Comparison of ENCODE assay signal across 14 mouse cellular contexts in the genomic region with DNA sequence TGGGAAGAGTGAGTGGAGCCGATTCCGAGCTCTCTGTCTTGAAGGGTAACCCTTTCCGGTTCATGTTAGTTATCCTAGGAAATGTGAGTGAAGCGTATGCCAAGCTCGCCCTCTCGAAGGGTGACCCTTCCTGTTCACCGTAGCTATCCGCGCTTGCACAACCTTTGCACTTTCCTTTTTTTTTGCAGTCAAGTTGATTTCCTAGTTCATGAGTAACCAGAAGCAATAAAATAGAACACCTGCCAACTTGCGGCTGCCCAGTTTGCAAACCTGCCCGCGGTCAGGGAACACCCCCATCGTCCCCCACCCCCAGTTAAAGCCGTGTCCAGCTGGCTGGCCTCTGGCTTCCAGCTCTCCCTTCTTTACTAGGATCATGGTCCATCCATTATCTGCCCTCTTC. TPM values are rescaled to one million over a fixed set of nuclear protein-coding genes. Genes with fewer than 3 reads are reported as not detected.
DNase-seq lines count a peak whose midpoint lies in the region; ATAC-seq lines count a peak whose summit lies in the region.
"Had no signal": no experiment of that assay in that cellular context is flagged by ENCODE, and none has a peak within 500 bp of the region (broad histone marks: within the 10 kb centered on the region; RNA-seq: fewer than 3 reads in every experiment).

No protein-coding gene starts in this region.

- no peak overlapping the region for H3K4me2 ChIP-seq in intestine, embryonic 14.5 days (ENCODE audit: low read length)
- H3K4me2 ChIP-seq in kidney, embryonic 15.5 days = peak overlapping the region; percentile 43
- peak overlapping the region; percentile 13; the same call in 1 of the 2 replicates for H3K4me2 ChIP-seq in liver, embryonic 11.5 days
- no peak overlapping the region for H3K4me2 ChIP-seq in midbrain, embryonic 16.5 days (ENCODE audit: low read length)
- no peak overlapping the region for H3K4me2 ChIP-seq in forebrain, embryonic 16.5 days (ENCODE audit: low read length)
- H3K4me2 ChIP-seq: embryonic facial prominence, embryonic 15.5 days; forebrain, embryonic 15.5 days; hindbrain, embryonic 15.5 days had no signal

- ATAC-seq in intestine, embryonic 14.5 days (replicated peaks; ENCODE audit: low FRiP score, low TSS enrichment, low read depth) = no peak; the same call in 1 of the 2 replicates
- ATAC-seq in kidney, embryonic 15.5 days (replicated peaks; ENCODE audit: low FRiP score) = peak; percentile 44
- ATAC-seq in liver, embryonic 11.5 days (replicated peaks; ENCODE audit: low FRiP score) = no peak
- no peak for ATAC-seq in midbrain, embryonic 16.5 days
- no peak for ATAC-seq in forebrain, embryonic 16.5 days
- ATAC-seq: forebrain, embryonic 15.5 days had no signal

- H3K27ac ChIP-seq in intestine, embryonic 14.5 days (ENCODE audit: low read depth) = 0 out of 2 replicates have a peak overlapping the region, but pooled peaks have one; percentile 69
- peak overlapping the region; percentile 93 for H3K27ac ChIP-seq in kidney, embryonic 15.5 days
- no peak overlapping the region; the same call in 1 of the 2 replicates for H3K27ac ChIP-seq in liver, embryonic 11.5 days (ENCODE audit: low read depth, low read length)
- peak overlapping the region; percentile 32 for H3K27ac ChIP-seq in macrophage
- H3K27ac ChIP-seq in midbrain, embryonic 16.5 days (ENCODE audit: low read length) = no peak overlapping the region
- H3K27ac ChIP-seq in forebrain, embryonic 16.5 days (ENCODE audit: low read length) = no peak overlapping the region
- H3K27ac ChIP-seq: embryonic facial prominence, embryonic 15.5 days; forebrain, embryonic 15.5 days; hindbrain, embryonic 15.5 days had no signal

- no peaks in the 10 kb centered on the region for H3K79me2 ChIP-seq in macrophage (ENCODE audit: inconsistent target)

- H3K36me3 ChIP-seq in intestine, embryonic 14.5 days (ENCODE audit: control insufficient read depth, insufficient read depth, low read length) = no peaks in the 10 kb centered on the region
- no peaks in the 10 kb centered on the region for H3K36me3 ChIP-seq in kidney, embryonic 15.5 days
- no peaks in the 10 kb centered on the region for H3K36me3 ChIP-seq in liver, embryonic 11.5 days (ENCODE audit: control insufficient read depth, insufficient read depth, low read length)
- H3K36me3 ChIP-seq in macrophage (ENCODE audit: inconsistent target) = no peaks in the 10 kb centered on the region
- no peaks in the 10 kb centered on the region for H3K36me3 ChIP-seq in midbrain, embryonic 16.5 days (ENCODE audit: control insufficient read depth, insufficient read depth, low read length)
- H3K36me3 ChIP-seq in forebrain, embryonic 16.5 days (ENCODE audit: control insufficient read depth, insufficient read depth) = no peaks in the 10 kb centered on the region
- H3K36me3 ChIP-seq: embryonic facial prominence, embryonic 15.5 days; forebrain, embryonic 15.5 days; hindbrain, embryonic 15.5 days had no signal

- no peak for DNase-seq in intestine, embryonic 14.5 days (ENCODE audit: low spot score)
- DNase-seq in liver, embryonic 11.5 days (ENCODE audit: low spot score) = no peak
- no peak for DNase-seq in embryo, embryonic 10.5 days (ENCODE audit: low spot score)
- DNase-seq: cerebellum, postnatal 36 days; gastrocnemius, postnatal 14 days; thymus, postnatal 14 days had no signal

- peaks cover 1% of the 10 kb centered on the region; the same call in 1 of the 2 replicates for H3K4me1 ChIP-seq in intestine, embryonic 14.5 days (replicated peaks; ENCODE audit: control insufficient read depth, insufficient read depth, low read length)
- H3K4me1 ChIP-seq in kidney, embryonic 15.5 days = peaks cover 59% of the 10 kb centered on the region
- H3K4me1 ChIP-seq in liver, embryonic 11.5 days (replicated peaks; ENCODE audit: control insufficient read depth, insufficient read depth, low read length) = peaks cover 21% of the 10 kb centered on the region
- no peaks in the 10 kb centered on the region for H3K4me1 ChIP-seq in midbrain, embryonic 16.5 days (ENCODE audit: control insufficient read depth, insufficient read depth, low read length)
- no peaks in the 10 kb centered on the region for H3K4me1 ChIP-seq in forebrain, embryonic 16.5 days (replicated peaks; ENCODE audit: control insufficient read depth, insufficient read depth, low read length)
- H3K4me1 ChIP-seq: embryonic facial prominence, embryonic 15.5 days; forebrain, embryonic 15.5 days; hindbrain, embryonic 15.5 days had no signal

- no peaks in the 10 kb centered on the region for H3K9me3 ChIP-seq in intestine, embryonic 14.5 days (ENCODE audit: control insufficient read depth, low read length)
- no peaks in the 10 kb centered on the region for H3K9me3 ChIP-seq in kidney, embryonic 15.5 days (replicated peaks)
- H3K9me3 ChIP-seq in liver, embryonic 11.5 days (ENCODE audit: control insufficient read depth, low read length) = no peaks in the 10 kb centered on the region
- no peaks in the 10 kb centered on the region for H3K9me3 ChIP-seq in midbrain, embryonic 16.5 days (replicated peaks; ENCODE audit: control insufficient read depth, low read length, poor library complexity, severe bottlenecking)
- no peaks in the 10 kb centered on the region for H3K9me3 ChIP-seq in forebrain, embryonic 16.5 days (ENCODE audit: control insufficient read depth, low read length)
- H3K9me3 ChIP-seq: embryonic facial prominence, embryonic 15.5 days; forebrain, embryonic 15.5 days; hindbrain, embryonic 15.5 days had no signal

- no peak overlapping the region for H3K4me3 ChIP-seq in intestine, embryonic 14.5 days (ENCODE audit: low read depth, low read length)
- 0 out of 2 replicates have a peak overlapping the region, but pooled peaks have one; percentile 15 for H3K4me3 ChIP-seq in kidney, embryonic 15.5 days (replicated peaks)
- no peak overlapping the region for H3K4me3 ChIP-seq in liver, embryonic 11.5 days (ENCODE audit: low read depth, low read length)
- H3K4me3 ChIP-seq in macrophage (ENCODE audit: inconsistent target) = no peak overlapping the region
- H3K4me3 ChIP-seq in midbrain, embryonic 16.5 days (ENCODE audit: low read depth, low read length) = no peak overlapping the region
- no peak overlapping the region for H3K4me3 ChIP-seq in forebrain, embryonic 16.5 days (replicated peaks; ENCODE audit: low read length)
- H3K4me3 ChIP-seq: embryonic facial prominence, embryonic 15.5 days; forebrain, embryonic 15.5 days; hindbrain, embryonic 15.5 days; megakaryocyte, embryonic 14.5 days had no signal

- H3K27me3 ChIP-seq in intestine, embryonic 14.5 days (replicated peaks; ENCODE audit: control insufficient read depth, insufficient read depth, low read length) = no peaks in the 10 kb centered on the region
- no peaks in the 10 kb centered on the region for H3K27me3 ChIP-seq in kidney, embryonic 15.5 days
- H3K27me3 ChIP-seq in liver, embryonic 11.5 days (replicated peaks; ENCODE audit: control insufficient read depth, insufficient read depth, low read length) = no peaks in the 10 kb centered on the region
- no peaks in the 10 kb centered on the region for H3K27me3 ChIP-seq in midbrain, embryonic 16.5 days (ENCODE audit: control insufficient read depth, insufficient read depth, low read depth, low read length)
- no peaks in the 10 kb centered on the region for H3K27me3 ChIP-seq in forebrain, embryonic 16.5 days (replicated peaks; ENCODE audit: control insufficient read depth, insufficient read depth, low read length)
- H3K27me3 ChIP-seq: embryonic facial prominence, embryonic 15.5 days; forebrain, embryonic 15.5 days; hindbrain, embryonic 15.5 days; megakaryocyte, embryonic 14.5 days had no signal

- 68% methylated on average over 14 of the region's 14 CpGs for WGBS in intestine, embryonic 14.5 days
- WGBS in kidney, embryonic 15.5 days = 44% methylated on average over 14 of the region's 14 CpGs
- WGBS in liver, embryonic 11.5 days = 81% methylated on average over 14 of the region's 14 CpGs
- 35% methylated on average over 14 of the region's 14 CpGs for WGBS in macrophage (ENCODE audit: missing documents)
- WGBS in midbrain, embryonic 16.5 days = 93% methylated on average over 14 of the region's 14 CpGs
- WGBS in forebrain, embryonic 16.5 days = 94% methylated on average over 14 of the region's 14 CpGs

- H3K9ac ChIP-seq in intestine, embryonic 14.5 days (ENCODE audit: low read length) = no peak overlapping the region
- no peak overlapping the region for H3K9ac ChIP-seq in kidney, embryonic 15.5 days
- H3K9ac ChIP-seq in liver, embryonic 11.5 days (ENCODE audit: low read depth, low read length) = no peak overlapping the region
- H3K9ac ChIP-seq in midbrain, embryonic 16.5 days (ENCODE audit: low read depth, low read length) = no peak overlapping the region
- no peak overlapping the region for H3K9ac ChIP-seq in forebrain, embryonic 16.5 days (replicated peaks; ENCODE audit: low read depth, low read length)
- H3K9ac ChIP-seq: embryonic facial prominence, embryonic 15.5 days; forebrain, embryonic 15.5 days; hindbrain, embryonic 15.5 days had no signal

RNA-seq across cellular contexts. Expression of gene Cela1, which starts 8.7 kb away (rescaled TPM):
- polyA plus RNA-seq in intestine, embryonic 14.5 days (2014; fragmentation: Nextera tagmentation; extraction: Ambion mirVana) = 11.9 and 49.9 TPM in 2 replicates
- 16.5 and 18.3 TPM in 2 replicates for polyA plus RNA-seq in kidney, embryonic 15.5 days (2015; fragmentation: Nextera tagmentation; extraction: Ambion mirVana)
- 10.5 and 13.7 TPM in 2 replicates for polyA plus RNA-seq in liver, embryonic 11.5 days (2014; fragmentation: Nextera tagmentation; extraction: Ambion mirVana)
- 10 to 100 TPM in 13 of 26 experiments, 1 to 10 TPM in 12, not detected in 1; 1.1 to 29.7 (median 10.3) TPM for total RNA-seq in macrophage (2018; cell fraction: chromatin; rRNA removed)
- total RNA-seq in macrophage (2018; cell fraction: cytosol; rRNA removed) = 10 to 100 TPM; 14.4 to 38.7 (median 22.4) TPM
- 10 to 100 TPM in 15 of 26 experiments, 1 to 10 TPM in 11; 1.5 to 36.4 (median 11.3) TPM for total RNA-seq in macrophage (2018; cell fraction: nucleus; rRNA removed)
- polyA plus RNA-seq in macrophage (2018) = 19.3 to 52.8 TPM (median 22.6 TPM) in 3 replicates
- polyA plus RNA-seq in midbrain, embryonic 16.5 days (2015; fragmentation: Nextera tagmentation; extraction: Ambion mirVana) = 0.68 and 0.85 TPM in 2 replicates
- 1.1 and 1.4 TPM in 2 replicates for polyA plus RNA-seq in forebrain, embryonic 16.5 days (2015; fragmentation: Nextera tagmentation; extraction: Ambion mirVana)
- total RNA-seq: gastrocnemius, postnatal 14 days had no signal

RNA-seq across cellular contexts. Expression of gene Bin2, which starts 9.7 kb away (rescaled TPM):
- polyA plus RNA-seq in intestine, embryonic 14.5 days (2014; fragmentation: Nextera tagmentation; extraction: Ambion mirVana) = 5.7 and 6.4 TPM in 2 replicates
- polyA plus RNA-seq in kidney, embryonic 15.5 days (2015; fragmentation: Nextera tagmentation; extraction: Ambion mirVana) = 2.6 and 3.2 TPM in 2 replicates
- 56.6 and 62.1 TPM in 2 replicates for polyA plus RNA-seq in liver, embryonic 11.5 days (2014; fragmentation: Nextera tagmentation; extraction: Ambion mirVana)
- 100 to 1,000 TPM in 7 of 26 experiments, 10 to 100 TPM in 15, 1 to 10 TPM in 4; 2.3 to 143 (median 67.4) TPM for total RNA-seq in macrophage (2018; cell fraction: chromatin; rRNA removed)
- total RNA-seq in macrophage (2018; cell fraction: cytosol; rRNA removed) = 10 to 100 TPM; 22.9 to 67.0 (median 46.1) TPM
- 100 to 1,000 TPM in 3 of 26 experiments, 10 to 100 TPM in 21, 1 to 10 TPM in 2; 8.6 to 110 (median 52.7) TPM for total RNA-seq in macrophage (2018; cell fraction: nucleus; rRNA removed)
- polyA plus RNA-seq in macrophage (2018) = 51.1 to 71.1 TPM (median 65.5 TPM) in 3 replicates
- 1.2 and 1.4 TPM in 2 replicates for polyA plus RNA-seq in midbrain, embryonic 16.5 days (2015; fragmentation: Nextera tagmentation; extraction: Ambion mirVana)
- polyA plus RNA-seq in forebrain, embryonic 16.5 days (2015; fragmentation: Nextera tagmentation; extraction: Ambion mirVana) = 0.65 and 0.70 TPM in 2 replicates

RNA-seq across cellular contexts. Expression of gene Smagp, which starts 42.3 kb away (rescaled TPM):
- polyA plus RNA-seq in intestine, embryonic 14.5 days (2014; fragmentation: Nextera tagmentation; extraction: Ambion mirVana) = 31.1 and 36.2 TPM in 2 replicates
- polyA plus RNA-seq in kidney, embryonic 15.5 days (2015; fragmentation: Nextera tagmentation; extraction: Ambion mirVana) = 30.0 and 33.1 TPM in 2 replicates
- polyA plus RNA-seq in liver, embryonic 11.5 days (2014; fragmentation: Nextera tagmentation; extraction: Ambion mirVana) = 14.1 and 15.6 TPM in 2 replicates
- total RNA-seq in macrophage (2018; cell fraction: chromatin; rRNA removed) = 10 to 100 TPM in 7 of 26 experiments, 1 to 10 TPM in 15, not detected in 4; 1.0 to 34.6 (median 4.7) TPM
- 100 to 1,000 TPM in 1 of 26 experiments, 10 to 100 TPM in 20, 1 to 10 TPM in 5; 8.0 to 123 (median 38.7) TPM for total RNA-seq in macrophage (2018; cell fraction: cytosol; rRNA removed)
- total RNA-seq in macrophage (2018; cell fraction: nucleus; rRNA removed) = 10 to 100 TPM in 13 of 26 experiments, 1 to 10 TPM in 13; 2.4 to 50.5 (median 11.4) TPM
- 54.7 to 86.5 TPM (median 73.9 TPM) in 3 replicates for polyA plus RNA-seq in macrophage (2018)
- polyA plus RNA-seq in midbrain, embryonic 16.5 days (2015; fragmentation: Nextera tagmentation; extraction: Ambion mirVana) = 3.2 and 3.4 TPM in 2 replicates
- 2.4 and 3.3 TPM in 2 replicates for polyA plus RNA-seq in forebrain, embryonic 16.5 days (2015; fragmentation: Nextera tagmentation; extraction: Ambion mirVana)

RNA-seq across cellular contexts. Expression of gene Galnt6, which starts 50.2 kb away (rescaled TPM):
- 1.2 and 1.4 TPM in 2 replicates for polyA plus RNA-seq in intestine, embryonic 14.5 days (2014; fragmentation: Nextera tagmentation; extraction: Ambion mirVana)
- 1.0 and 2.4 TPM in 2 replicates for polyA plus RNA-seq in kidney, embryonic 15.5 days (2015; fragmentation: Nextera tagmentation; extraction: Ambion mirVana)
- 1.2 and 1.6 TPM in 2 replicates for polyA plus RNA-seq in liver, embryonic 11.5 days (2014; fragmentation: Nextera tagmentation; extraction: Ambion mirVana)
- 100 to 1,000 TPM in 4 of 26 experiments, 10 to 100 TPM in 22; 22.7 to 151 (median 51.9) TPM for total RNA-seq in macrophage (2018; cell fraction: chromatin; rRNA removed)
- total RNA-seq in macrophage (2018; cell fraction: cytosol; rRNA removed) = 10 to 100 TPM; 50.1 to 91.9 (median 68.9) TPM
- total RNA-seq in macrophage (2018; cell fraction: nucleus; rRNA removed) = 100 to 1,000 TPM in 16 of 26 experiments, 10 to 100 TPM in 10; 40.2 to 153 (median 105) TPM
- polyA plus RNA-seq in macrophage (2018) = 63.8 to 75.4 TPM (median 64.7 TPM) in 3 replicates
- 0.19 and 0.24 TPM in 2 replicates for polyA plus RNA-seq in midbrain, embryonic 16.5 days (2015; fragmentation: Nextera tagmentation; extraction: Ambion mirVana)
- 0.34 and 0.39 TPM in 2 replicates for polyA plus RNA-seq in forebrain, embryonic 16.5 days (2015; fragmentation: Nextera tagmentation; extraction: Ambion mirVana)

Comparison
In these comparisons a context has a peak if more than half of its experiments do, and no peak if none do; other contexts are left out.
1. H3K27ac ChIP-seq: peak in intestine, embryonic 14.5 days (single experiment), kidney, embryonic 15.5 days (single experiment) and macrophage (single experiment); none in liver, embryonic 11.5 days (single experiment), midbrain, embryonic 16.5 days (single experiment) and forebrain, embryonic 16.5 days (single experiment).
2. H3K4me2 ChIP-seq: peak in kidney, embryonic 15.5 days (single experiment) and liver, embryonic 11.5 days (single experiment); none in intestine, embryonic 14.5 days (single experiment), midbrain, embryonic 16.5 days (single experiment) and forebrain, embryonic 16.5 days (single experiment).